Mouse (Mus musculus): ENCODE data around the gene Dido1.

The Dido1 gene

GRCm38 (mm10) chr2:180709923-180710272 lies at the start of gene Dido1, which contains the start of gene Gid8:
Dido1 (minus strand) TSS chr2:180709999.
Gid8 (plus strand) TSS chr2:180710117.
- DNase-seq (ENCODE audit: low spot score in 2 of 2), result peak; percentile 96

- DNase-seq (ENCODE audit: low spot score in 2 of 2), result peak in 1 of 2 experiments; percentile 20
Measured at GRCm38 (mm10) chr2:180758513-180759263, 48.9 kb upstream of the Dido1 start.

- DNase-seq (ENCODE audit: low spot score in 2 of 2), result no peak
Measured at GRCm38 (mm10) chr2:180756786-180757185, 47.0 kb upstream of the Dido1 start.

- no peak for DNase-seq (ENCODE audit: low spot score in 2 of 2)
Measured at GRCm38 (mm10) chr2:180755896-180756295, 46.1 kb upstream of the Dido1 start.

- no peak for DNase-seq (ENCODE audit: low spot score in 2 of 2)
Measured at GRCm38 (mm10) chr2:180754976-180755688, 45.3 kb upstream of the Dido1 start.

GRCm38 (mm10) chr2:180748904-180749303 lies 39.1 kb upstream of the Dido1 start:
- no peak for DNase-seq (ENCODE audit: low spot score in 2 of 2)

- no peak for DNase-seq (ENCODE audit: low spot score in 2 of 2)
Measured at GRCm38 (mm10) chr2:180746569-180747192, 36.9 kb upstream of the Dido1 start.

- peak; percentile 87 to 88 for DNase-seq (ENCODE audit: low spot score in 2 of 2)
Measured at GRCm38 (mm10) chr2:180745248-180745927, 35.6 kb upstream of the Dido1 start.

- DNase-seq (ENCODE audit: low spot score in 2 of 2), result no peak
Measured at GRCm38 (mm10) chr2:180743321-180743720, 33.5 kb upstream of the Dido1 start.

GRCm38 (mm10) chr2:180742820-180743219 lies 33.0 kb upstream of the Dido1 start:
- no peak for DNase-seq (ENCODE audit: low spot score in 2 of 2)

- DNase-seq (ENCODE audit: low spot score in 2 of 2), result no peak
Measured at GRCm38 (mm10) chr2:180741421-180741820, 31.6 kb upstream of the Dido1 start.

GRCm38 (mm10) chr2:180740349-180740748 lies 30.6 kb upstream of the Dido1 start:
- no peak for DNase-seq (ENCODE audit: low spot score in 2 of 2)

- DNase-seq (ENCODE audit: low spot score in 2 of 2), result no peak
Measured at GRCm38 (mm10) chr2:180737984-180738383, 28.2 kb upstream of the Dido1 start.

- peak in 1 of 2 experiments; percentile 34 for DNase-seq (ENCODE audit: low spot score in 2 of 2)
Measured at GRCm38 (mm10) chr2:180735232-180735631, 25.4 kb upstream of the Dido1 start.

GRCm38 (mm10) chr2:180731984-180732383 lies 22.2 kb upstream of the Dido1 start:
- no peak for DNase-seq (ENCODE audit: low spot score in 2 of 2)

GRCm38 (mm10) chr2:180731036-180731435 lies 21.2 kb upstream of the Dido1 start:
- DNase-seq (ENCODE audit: low spot score in 2 of 2), result no peak

- DNase-seq (ENCODE audit: low spot score in 2 of 2), result no peak
Measured at GRCm38 (mm10) chr2:180727613-180728021, 17.8 kb upstream of the Dido1 start.

GRCm38 (mm10) chr2:180726658-180727442 lies 17.1 kb upstream of the Dido1 start:
- no peak for DNase-seq (ENCODE audit: low spot score in 2 of 2)

- no peak for DNase-seq (ENCODE audit: low spot score in 2 of 2)
Measured at GRCm38 (mm10) chr2:180725856-180726629, 16.2 kb upstream of the Dido1 start.

- no peak for DNase-seq (ENCODE audit: low spot score in 2 of 2)
Measured at GRCm38 (mm10) chr2:180725414-180725778, 15.6 kb upstream of the Dido1 start.

Measured in frontal cortex, postnatal 36 days (tissue).